Mouse (Mus musculus) layer of hippocampus, postnatal 25 days (tissue): ENCODE measurements around the gene Fgfrl1. TPM values are rescaled to one million over a fixed set of nuclear protein-coding genes. Genes with fewer than 3 reads are reported as not detected.

ENCODE experiments used
- DNase-seq, 2 experiments: peaks; one replicate each; pipeline ENCODE4 v3.0.0; 2022; ENCODE audit warnings: mixed read lengths in 2 of 2, low spot score in 1 of 2; ENCODE audit errors: extremely low spot score in 1 of 2
- total RNA-seq, 2 experiments: library from RNA; stranded (reverse); gene quantifications; 2 replicates each; pipeline ENCODE4 v1.2.3; 2021

Fgfrl1 gene
- total RNA-seq, 2 experiments from 2014 or later, result 23.5 to 31.4 TPM

- DNase-seq, result no peak
These were observed 3.7 kb downstream of the Fgfrl1 start for GRCm38 (mm10) chr5:108695861-108696260.

- DNase-seq, result no peak
These were observed 4.4 kb downstream of the Fgfrl1 start for GRCm38 (mm10) chr5:108696542-108696941.

- peak in 1 of 2 experiments; percentile 38 for DNase-seq
These were observed 5.2 kb downstream of the Fgfrl1 start for GRCm38 (mm10) chr5:108697341-108697753.

GRCm38 (mm10) chr5:108700346-108700745 is 8.2 kb downstream of the Fgfrl1 start:
- no peak for DNase-seq

GRCm38 (mm10) chr5:108701341-108702021 is 9.3 kb downstream of the Fgfrl1 start:
- no peak for DNase-seq

DNA sequence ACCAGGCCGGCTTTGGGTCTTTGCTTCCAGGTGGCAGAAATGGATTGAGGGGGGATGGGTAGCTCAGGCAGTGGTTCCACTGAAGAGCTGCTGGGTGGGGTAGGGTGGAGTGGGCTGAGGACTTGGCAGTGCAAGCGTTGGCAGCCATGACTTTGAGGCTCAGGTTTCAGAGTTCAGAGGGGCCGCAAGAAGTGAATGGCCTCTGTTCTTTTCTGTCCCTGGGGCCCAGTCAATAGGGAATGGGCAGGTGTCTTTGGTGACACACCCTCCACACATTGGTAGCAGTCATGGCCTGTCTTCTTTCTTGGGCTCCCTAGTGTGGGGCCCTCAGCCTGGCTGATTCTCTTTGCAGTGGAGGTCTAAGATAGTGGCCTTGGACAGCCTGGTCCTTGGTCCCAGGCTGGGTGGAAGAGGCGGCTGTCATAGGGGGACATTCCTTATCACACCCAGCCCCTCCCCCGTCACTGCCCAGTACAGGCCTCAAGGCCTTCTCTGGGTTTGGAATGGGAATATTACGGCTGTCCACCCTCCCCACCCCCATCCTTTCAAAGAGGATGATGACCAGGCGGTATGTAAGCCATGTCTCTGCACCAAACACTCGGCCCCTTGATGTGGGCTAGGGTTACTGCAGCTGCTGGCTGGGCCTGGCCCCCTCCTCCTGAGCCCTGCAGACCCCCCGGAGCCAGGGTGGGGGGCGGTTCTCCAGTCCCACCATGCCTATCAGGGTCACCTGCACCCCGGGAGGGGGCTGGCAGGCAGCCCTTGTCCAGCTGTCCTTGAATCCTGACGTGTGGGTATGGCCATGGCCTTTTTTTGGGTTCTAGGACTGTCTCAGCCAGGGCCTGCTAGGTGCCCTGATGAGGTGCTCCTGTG is 11.8 kb downstream of the Fgfrl1 start:
- no peak for DNase-seq

DNA sequence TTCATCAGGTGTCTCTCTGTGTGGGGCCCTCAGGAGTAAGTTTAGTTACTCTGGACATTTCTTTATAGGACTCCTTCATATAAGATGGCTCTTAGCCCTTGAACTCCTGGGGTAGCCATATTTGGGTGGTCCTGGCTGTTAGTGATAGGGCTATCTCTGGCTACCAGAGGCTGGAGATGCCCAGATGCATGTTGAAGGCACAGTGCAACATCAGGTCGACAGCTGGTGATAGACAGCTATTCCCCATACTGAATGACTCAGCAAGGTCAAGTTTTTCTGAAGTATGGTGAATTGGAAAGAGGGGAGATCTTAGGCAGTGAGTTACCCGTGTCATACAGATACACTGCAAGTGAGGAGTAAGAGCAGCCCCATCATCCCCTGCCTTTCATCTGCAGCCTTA is 15.6 kb downstream of the Fgfrl1 start:
- no peak for DNase-seq

- no peak for DNase-seq
These were observed 16.2 kb downstream of the Fgfrl1 start for GRCm38 (mm10) chr5:108708419-108708818.

- no peak for DNase-seq
These were observed 17.0 kb downstream of the Fgfrl1 start for GRCm38 (mm10) chr5:108708981-108709731.

DNA sequence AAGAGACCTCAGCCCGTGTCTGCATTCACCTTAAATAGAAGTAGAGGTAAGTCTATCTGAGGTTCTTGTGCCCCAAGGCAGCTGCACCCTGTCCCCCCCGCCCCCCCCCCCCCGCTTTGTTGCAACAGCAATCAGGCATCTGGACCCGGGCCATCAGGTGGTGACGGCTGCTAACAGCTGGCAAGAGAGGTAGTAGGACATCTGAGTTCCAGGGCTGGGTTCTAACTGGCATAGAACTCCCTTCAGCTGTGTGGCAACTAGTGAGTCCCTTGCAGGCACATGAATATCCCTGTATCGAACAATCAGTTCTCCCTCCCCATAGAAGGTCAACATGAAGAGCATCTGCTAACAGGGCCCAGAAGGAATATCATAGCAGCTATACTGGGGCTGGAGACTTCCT is 19.8 kb downstream of the Fgfrl1 start:
- DNase-seq, result no peak

DNA sequence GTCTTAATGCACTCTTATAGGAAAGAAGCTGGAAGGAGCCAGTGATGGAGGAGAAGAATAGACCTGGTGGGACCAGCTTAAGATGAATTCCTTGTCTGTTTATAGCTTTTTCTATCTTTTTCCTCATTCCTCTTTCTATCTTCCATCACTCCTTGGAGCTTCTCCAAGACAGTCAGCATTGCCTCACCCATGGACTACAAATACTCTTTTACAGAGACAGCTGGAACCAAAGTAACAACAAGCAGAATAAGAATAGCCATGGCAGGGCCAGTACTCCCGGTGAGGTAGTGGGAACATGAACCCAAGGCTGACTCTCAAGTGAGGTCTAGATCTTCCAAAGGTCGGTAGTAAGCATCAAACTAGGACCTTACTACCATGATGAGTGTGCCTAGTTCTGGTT is 20.9 kb downstream of the Fgfrl1 start:
- DNase-seq, result no peak

DNA sequence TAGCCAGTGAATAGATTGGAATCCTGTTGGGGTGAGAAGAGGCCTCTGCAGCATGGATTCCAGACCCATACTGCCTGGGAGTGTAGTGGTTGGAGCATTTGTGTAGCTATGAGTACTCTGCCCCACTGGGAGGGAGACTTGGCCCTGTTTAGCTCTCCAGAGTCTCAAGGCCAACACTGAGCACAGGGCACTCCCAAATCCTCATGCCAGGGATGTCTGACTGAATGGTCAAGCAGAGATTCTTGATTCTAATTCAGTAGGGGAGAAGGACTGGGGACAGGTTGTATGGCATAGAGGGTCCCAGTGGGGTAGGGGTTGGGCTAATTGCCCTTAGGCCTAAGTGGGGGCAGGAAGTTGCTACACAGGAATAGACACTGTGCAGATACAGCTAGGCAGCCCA is 21.5 kb downstream of the Fgfrl1 start:
- DNase-seq, result no peak

DNA sequence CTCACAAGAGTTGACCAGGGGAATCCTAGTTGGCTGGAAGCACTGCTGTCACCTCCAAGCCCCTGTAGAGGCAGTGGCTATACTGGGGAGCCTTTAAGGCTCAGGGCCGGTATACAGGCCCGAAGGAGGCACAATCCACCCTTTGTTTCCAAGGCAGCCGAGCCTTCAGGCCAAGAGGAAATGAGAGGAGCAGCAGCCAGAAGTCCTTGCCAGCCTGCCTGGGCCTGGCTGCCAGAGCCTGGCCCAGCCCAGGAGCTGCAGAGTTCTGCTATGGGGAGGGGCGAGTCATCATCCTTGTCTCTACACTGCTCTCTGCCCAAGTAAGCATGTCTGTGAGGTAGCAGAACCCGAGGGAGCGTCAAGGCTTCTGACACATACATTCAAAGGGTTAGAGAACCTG is 22.0 kb downstream of the Fgfrl1 start:
- DNase-seq, result peak in 1 of 2 experiments; percentile 20

GRCm38 (mm10) chr5:108715974-108716373 is 23.8 kb downstream of the Fgfrl1 start:
- DNase-seq, result no peak

DNA sequence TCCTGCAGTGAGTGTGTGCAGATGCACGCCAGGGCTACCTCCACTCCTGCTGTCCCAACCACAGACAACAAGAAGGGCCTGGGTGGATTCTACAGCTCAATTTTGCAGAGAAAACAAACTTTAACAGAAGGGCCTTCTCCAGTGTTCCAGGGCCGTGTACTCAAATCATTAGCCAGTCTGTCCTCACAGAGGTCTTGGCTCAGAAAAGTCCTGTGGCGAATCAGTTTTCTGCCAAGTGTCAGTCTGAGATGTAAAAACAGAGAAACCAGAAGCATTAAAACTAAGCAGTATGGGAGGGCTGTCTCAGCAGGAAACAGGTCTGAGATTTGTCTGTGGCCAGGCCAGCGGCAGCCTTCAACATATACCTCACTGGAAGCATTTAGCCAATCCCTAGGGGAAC is 25.9 kb downstream of the Fgfrl1 start:
- DNase-seq, result no peak

DNA sequence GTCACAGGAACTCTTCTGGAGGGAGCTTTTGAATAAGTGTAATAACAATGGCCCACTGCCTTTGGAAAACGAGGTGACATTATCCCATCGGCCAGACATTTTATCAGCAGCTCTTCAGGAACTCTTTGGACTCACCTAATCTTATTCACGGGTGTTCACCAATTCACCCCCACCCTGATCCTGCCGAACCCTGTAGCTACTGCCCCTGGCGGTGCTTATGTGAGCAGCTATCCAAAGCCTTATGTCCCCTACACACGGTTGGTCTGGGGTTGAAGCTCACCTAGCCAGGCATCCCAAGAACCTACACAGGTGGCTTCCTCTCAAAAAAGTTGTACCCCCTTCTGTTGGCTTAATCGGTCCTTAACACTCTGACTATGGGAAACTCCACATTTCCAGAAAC is 27.6 kb downstream of the Fgfrl1 start:
- no peak for DNase-seq

GRCm38 (mm10) chr5:108724006-108724405 is 31.8 kb downstream of the Fgfrl1 start:
- DNase-seq, result no peak

DNA sequence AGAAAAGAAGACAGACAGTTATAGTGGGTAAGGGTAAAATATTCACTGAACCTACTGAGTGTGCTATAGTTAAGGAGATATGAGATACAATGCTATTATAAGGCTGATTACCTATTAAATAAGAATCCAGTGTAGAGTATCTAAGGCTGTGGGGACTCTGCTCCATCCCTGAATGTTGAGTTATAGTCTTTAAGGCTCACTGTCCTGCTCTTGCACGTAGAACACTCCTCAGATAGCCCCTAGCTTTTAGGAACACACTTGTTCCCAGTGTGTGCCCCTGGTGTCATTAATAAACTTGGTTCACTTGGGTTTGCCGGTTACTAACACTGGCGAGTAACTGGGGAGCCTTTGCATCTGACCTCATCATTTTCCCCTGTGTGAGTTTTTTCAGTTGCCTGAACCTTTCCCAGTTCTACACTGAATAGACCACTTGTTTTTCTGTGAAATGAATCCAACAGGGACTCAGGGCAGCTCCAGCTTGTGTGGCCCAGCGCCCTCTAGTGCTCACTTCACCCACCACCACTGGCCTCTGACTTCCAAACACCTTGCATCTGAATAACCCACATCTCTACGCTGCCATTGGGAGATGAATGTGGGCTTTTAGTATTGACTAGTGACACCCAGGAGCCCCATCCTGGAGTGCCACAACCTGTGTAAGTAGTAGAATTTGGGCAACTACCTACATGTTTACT is 34.5 kb downstream of the Fgfrl1 start:
- DNase-seq, result peak; percentile 54 to 82

DNA sequence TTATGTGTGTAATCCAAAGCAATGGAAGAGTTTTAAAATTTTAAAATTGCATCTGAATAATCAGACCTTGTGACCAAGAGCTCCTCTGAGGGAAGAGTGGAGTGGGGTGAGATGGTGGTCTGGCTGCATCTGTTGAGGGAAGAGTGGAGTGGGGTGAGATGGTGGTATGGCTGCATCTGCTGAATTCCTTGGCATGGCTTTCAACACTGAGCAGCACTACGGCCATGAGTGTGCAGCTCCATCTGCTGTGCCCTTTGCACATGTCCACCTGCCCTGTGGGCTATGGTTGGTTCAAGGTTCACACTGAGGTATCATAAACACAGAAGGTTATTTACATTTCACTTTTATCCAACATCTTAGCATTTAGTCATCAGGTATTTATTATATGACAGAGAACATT is 35.2 kb downstream of the Fgfrl1 start:
- no peak for DNase-seq

GRCm38 (mm10) chr5:108741844-108742243 is 49.7 kb downstream of the Fgfrl1 start:
- no peak for DNase-seq
